Mouse (Mus musculus): ENCODE data around the gene Ceacam2. TPM values are rescaled to one million over a fixed set of nuclear protein-coding genes. Genes with fewer than 3 reads are reported as not detected.
"Not testable (repeated sequence)": the region's sequence is repeated elsewhere in the genome, so short reads cannot be mapped to it uniquely, and the experiment has no call there.

The Ceacam2 gene
- total and polyA plus RNA-seq, 2 experiments = 0.10 TPM; not detected in 1

GRCm38 (mm10) chr7:25477091-25477751 lies 62.4 kb downstream of the Ceacam2 start, which contains the start of gene Ceacam1:
Ceacam1 (minus strand) TSS chr7:25477603.
- H3K27me3 ChIP-seq (ENCODE audit: control insufficient read depth, insufficient read depth, low read length); H3K36me3 ChIP-seq (ENCODE audit: control insufficient read depth, insufficient read depth, low read length): not testable (repeated sequence)
- WGBS = under 1% methylated on average over 5 of the region's 5 CpGs
- Histone ChIP-seq H3K4me1 (ENCODE audit: control insufficient read depth, insufficient read depth, low read length) (peaks cover 16% of the 10 kb centered on the region), H3K79me2 (ENCODE audit: control insufficient read depth, insufficient read depth, low read length) (peaks cover 12% of the 10 kb centered on the region; the same call in 1 of the 2 replicates), H3K4me3 (ENCODE audit: insufficient read depth, low read depth, low read length) (peak within 1 kb of the TSS; percentile 54), H3K27ac (replicated peaks; ENCODE audit: insufficient read depth, low read depth, low read length) (peak within 1 kb of the TSS; percentile 95), H3K9ac (ENCODE audit: low read depth, low read length) (peak within 1 kb of the TSS; percentile 78)
- TF ChIP-seq POLR2A (IDR thresholded peaks at IDR 0.05; ENCODE audit: extremely low read depth, insufficient read depth, low read length) = 0 out of 2 replicates have a peak, but pooled peaks have one; percentile 23
- peak; percentile 87 for DNase-seq (ENCODE audit: extremely low read depth, low read depth, low spot score)

GRCm38 (mm10) chr7:25471821-25472220 lies 67.8 kb downstream of the Ceacam2 start:
- not testable (repeated sequence) for H3K4me3 ChIP-seq (ENCODE audit: insufficient read depth, low read depth, low read length); DNase-seq (ENCODE audit: extremely low read depth, low read depth, low spot score); H3K27me3 ChIP-seq (ENCODE audit: control insufficient read depth, insufficient read depth, low read length); H3K27ac ChIP-seq (replicated peaks; ENCODE audit: insufficient read depth, low read depth, low read length); H3K9ac ChIP-seq (ENCODE audit: low read depth, low read length)
- WGBS = 81% methylated on average over 6 of the region's 6 CpGs
- Histone ChIP-seq H3K4me1 (ENCODE audit: control insufficient read depth, insufficient read depth, low read length) (peaks cover 18% of the 10 kb centered on the region), H3K36me3 (ENCODE audit: control insufficient read depth, insufficient read depth, low read length) (peaks cover 14% of the 10 kb centered on the region), H3K79me2 (ENCODE audit: control insufficient read depth, insufficient read depth, low read length) (peaks cover 12% of the 10 kb centered on the region; the same call in 1 of the 2 replicates)

Other genes with a start within 250 kb of the Ceacam2 start
- gene Pafah1b3, start 241.9 kb downstream of the Ceacam2 start, total RNA-seq (2014; rRNA removed) = 3.7 and 6.0 TPM in 2 replicates
- gene Pafah1b3, start 241.9 kb downstream of the Ceacam2 start, polyA plus RNA-seq (2012; rRNA removed) = 8.4 and 10.0 TPM in 2 replicates
- not detected in 2 replicates for gene Prr19, start 238.4 kb downstream of the Ceacam2 start, total RNA-seq (2014; rRNA removed)
- gene Prr19, start 238.4 kb downstream of the Ceacam2 start, polyA plus RNA-seq (2012; rRNA removed) = not detected in 2 replicates
- gene Tmem145, start 233.8 kb downstream of the Ceacam2 start, total RNA-seq (2014; rRNA removed) = not detected in 2 replicates
- not detected in 2 replicates for gene Tmem145, start 233.8 kb downstream of the Ceacam2 start, polyA plus RNA-seq (2012; rRNA removed)
- 1.5 and 2.6 TPM in 2 replicates for gene Megf8, start 222.7 kb downstream of the Ceacam2 start, total RNA-seq (2014; rRNA removed)
- 5.1 and 5.4 TPM in 2 replicates for gene Megf8, start 222.7 kb downstream of the Ceacam2 start, polyA plus RNA-seq (2012; rRNA removed)
- not detected in 2 replicates for gene Cnfn, start 170.1 kb downstream of the Ceacam2 start, total RNA-seq (2014; rRNA removed)
- not detected in 2 replicates for gene Cnfn, start 170.1 kb downstream of the Ceacam2 start, polyA plus RNA-seq (2012; rRNA removed)
- gene Lipe, start 141.1 kb downstream of the Ceacam2 start, total RNA-seq (2014; rRNA removed) = 8.3 and 8.7 TPM in 2 replicates
- 9.8 and 11.3 TPM in 2 replicates for gene Lipe, start 141.1 kb downstream of the Ceacam2 start, polyA plus RNA-seq (2012; rRNA removed)
- not detected in 2 replicates for gene Cxcl17, start 127.0 kb downstream of the Ceacam2 start, total RNA-seq (2014; rRNA removed)
- not detected in 2 replicates for gene Cxcl17, start 127.0 kb downstream of the Ceacam2 start, polyA plus RNA-seq (2012; rRNA removed)
- 45.5 and 59.6 TPM in 2 replicates for gene Ceacam1, start 62.3 kb downstream of the Ceacam2 start, total RNA-seq (2014; rRNA removed)
- 84.8 and 87.9 TPM in 2 replicates for gene Ceacam1, start 62.3 kb downstream of the Ceacam2 start, polyA plus RNA-seq (2012; rRNA removed)
- not detected in 2 replicates for gene Erich4, start 76.0 kb upstream of the Ceacam2 start, total RNA-seq (2014; rRNA removed)
- not detected in 2 replicates for gene Erich4, start 76.0 kb upstream of the Ceacam2 start, polyA plus RNA-seq (2012; rRNA removed)
- gene Dmac2, start 79.6 kb upstream of the Ceacam2 start, total RNA-seq (2014; rRNA removed) = 36.0 and 40.7 TPM in 2 replicates
- gene Dmac2, start 79.6 kb upstream of the Ceacam2 start, polyA plus RNA-seq (2012; rRNA removed) = 62.3 and 64.0 TPM in 2 replicates
- gene B3gnt8, start 86.8 kb upstream of the Ceacam2 start, total RNA-seq (2014; rRNA removed) = 0.46 and 0.67 TPM in 2 replicates
- 0.90 and 1.1 TPM in 2 replicates for gene B3gnt8, start 86.8 kb upstream of the Ceacam2 start, polyA plus RNA-seq (2012; rRNA removed)
- gene Bckdha, start 119.1 kb upstream of the Ceacam2 start, total RNA-seq (2014; rRNA removed) = 273 and 293 TPM in 2 replicates
- 521 and 573 TPM in 2 replicates for gene Bckdha, start 119.1 kb upstream of the Ceacam2 start, polyA plus RNA-seq (2012; rRNA removed)
- 30.4 and 32.1 TPM in 2 replicates for gene Exosc5, start 119.3 kb upstream of the Ceacam2 start, total RNA-seq (2014; rRNA removed)
- gene Exosc5, start 119.3 kb upstream of the Ceacam2 start, polyA plus RNA-seq (2012; rRNA removed) = 70.3 and 75.1 TPM in 2 replicates
- gene Tmem91, start 135.3 kb upstream of the Ceacam2 start, total RNA-seq (2014; rRNA removed) = not detected in 2 replicates
- gene Tmem91, start 135.3 kb upstream of the Ceacam2 start, polyA plus RNA-seq (2012; rRNA removed) = not detected in 2 replicates
- gene B9d2, start 140.9 kb upstream of the Ceacam2 start, total RNA-seq (2014; rRNA removed) = 4.2 and 6.8 TPM in 2 replicates
- 21.0 and 22.5 TPM in 2 replicates for gene B9d2, start 140.9 kb upstream of the Ceacam2 start, polyA plus RNA-seq (2012; rRNA removed)
- gene Tgfb1, start 147.1 kb upstream of the Ceacam2 start, total RNA-seq (2014; rRNA removed) = 1.8 and 5.6 TPM in 2 replicates
- 4.8 and 6.8 TPM in 2 replicates for gene Tgfb1, start 147.1 kb upstream of the Ceacam2 start, polyA plus RNA-seq (2012; rRNA removed)
- gene Ccdc97, start 179.2 kb upstream of the Ceacam2 start, total RNA-seq (2014; rRNA removed) = 6.8 and 10.7 TPM in 2 replicates
- 34.1 and 38.4 TPM in 2 replicates for gene Ccdc97, start 179.2 kb upstream of the Ceacam2 start, polyA plus RNA-seq (2012; rRNA removed)
- 30.0 and 32.7 TPM in 2 replicates for gene Hnrnpul1, start 214.9 kb upstream of the Ceacam2 start, total RNA-seq (2014; rRNA removed)
- 21.7 and 23.3 TPM in 2 replicates for gene Hnrnpul1, start 214.9 kb upstream of the Ceacam2 start, polyA plus RNA-seq (2012; rRNA removed)
- 12.4 and 18.0 TPM in 2 replicates for gene Axl, start 248.8 kb upstream of the Ceacam2 start, total RNA-seq (2014; rRNA removed)
- gene Axl, start 248.8 kb upstream of the Ceacam2 start, polyA plus RNA-seq (2012; rRNA removed) = 6.3 and 11.4 TPM in 2 replicates

All from liver, adult 2 months (tissue).